Mouse (Mus musculus) left cerebral cortex, postnatal 10 days (tissue): Measurements from ENCODE around the gene Btbd8. TPM values are rescaled to one million over a fixed set of nuclear protein-coding genes. Genes with fewer than 3 reads are reported as not detected.

Experiments
- DNase-seq, 2 experiments: peaks; one replicate each; pipeline ENCODE4 v3.0.0; 2021 to 2022; ENCODE audit warnings: low spot score in 2 of 2, mixed read lengths in 1 of 2; ENCODE audit errors: extremely low spot score in 1 of 2
- intact Hi-C: fragments of 180-260 bp; cut with DNase I; formaldehyde crosslinking; loops from one replicate; pipeline ENCODE4 v1.15.1; 2025
- total RNA-seq, 2 experiments: library from RNA; stranded (reverse); gene quantifications; 2 replicates each; pipeline ENCODE4 v1.2.3; 2021

Btbd8 gene
- total RNA-seq, 2 experiments from 2014 or later, result 113 to 116 TPM

- intact Hi-C loops, result no loop called here
Measured at GRCm38 (mm10) chr5:107447977-107448376, 10.2 kb downstream of the Btbd8 start.

GRCm38 (mm10) chr5:107448784-107449183 lies 11.0 kb downstream of the Btbd8 start:
- no peak for DNase-seq
- intact Hi-C loops, result no loop called here

More at GRCm38 (mm10) chr5:107447977-107448376, 10.2 kb downstream of the Btbd8 start:
- no peak for DNase-seq

- intact Hi-C loops, result no loop called here
- no peak for DNase-seq
Measured at GRCm38 (mm10) chr5:107449620-107450019, 11.8 kb downstream of the Btbd8 start.

GRCm38 (mm10) chr5:107450299-107450698 lies 12.5 kb downstream of the Btbd8 start:
- intact Hi-C loops, result no loop called here
- DNase-seq, result no peak

- intact Hi-C loops, result no loop called here
- no peak for DNase-seq
Measured at GRCm38 (mm10) chr5:107462147-107463076, 24.6 kb downstream of the Btbd8 start.

- intact Hi-C loops, result no loop called here
- no peak for DNase-seq
Measured at GRCm38 (mm10) chr5:107466501-107466900, 28.7 kb downstream of the Btbd8 start.

- intact Hi-C loops, result no loop called here
- no peak for DNase-seq
Measured at GRCm38 (mm10) chr5:107467098-107467497, 29.3 kb downstream of the Btbd8 start.

- intact Hi-C loops, result no loop called here
- no peak for DNase-seq
Measured at GRCm38 (mm10) chr5:107470600-107471329, 33.0 kb downstream of the Btbd8 start.

GRCm38 (mm10) chr5:107480194-107480593 lies 42.4 kb downstream of the Btbd8 start:
- intact Hi-C loops, result no loop called here
- DNase-seq, result no peak

- intact Hi-C loops, result no loop called here
- DNase-seq, result no peak
Measured at GRCm38 (mm10) chr5:107488996-107489395, 51.2 kb downstream of the Btbd8 start.

- intact Hi-C loops, result no loop called here
- no peak for DNase-seq
Measured at GRCm38 (mm10) chr5:107491036-107491435, 53.2 kb downstream of the Btbd8 start.

- DNase-seq, result no peak
- intact Hi-C loops, result no loop called here
Measured at GRCm38 (mm10) chr5:107492471-107492870, 54.7 kb downstream of the Btbd8 start.

GRCm38 (mm10) chr5:107494759-107495158 lies 57.0 kb downstream of the Btbd8 start:
- DNase-seq, result no peak
- intact Hi-C loops, result no loop called here

- intact Hi-C loops, result no loop called here
- no peak for DNase-seq
Measured at GRCm38 (mm10) chr5:107496047-107496446, 58.2 kb downstream of the Btbd8 start.

- intact Hi-C loops, result no loop called here
- DNase-seq, result peak; percentile 47 to 83
Measured at GRCm38 (mm10) chr5:107497519-107498501, 60.0 kb downstream of the Btbd8 start.

- DNase-seq, result no peak
- intact Hi-C loops, result no loop called here
Measured at GRCm38 (mm10) chr5:107498806-107499310, 61.1 kb downstream of the Btbd8 start.

- intact Hi-C loops, result no loop called here
- DNase-seq, result no peak
Measured at GRCm38 (mm10) chr5:107499891-107500535, 62.2 kb downstream of the Btbd8 start.

GRCm38 (mm10) chr5:107500741-107501140 lies 62.9 kb downstream of the Btbd8 start:
- intact Hi-C loops, result no loop called here
- no peak for DNase-seq
